Mouse (Mus musculus) testis, adult 2 months (tissue): ENCODE measurements at regions not wholly inside any gene's neighbourhood (a gene's known extent, or its start where the extent isn't known, plus 50 kb on each side); places are given as distances from the start of the nearest gene placed in this dataset.

Experiments
- CTCF ChIP-seq: fragments of 200-500 bp; IDR thresholded peaks from 2 replicates; pipeline ENCODE4 v1.5.1; 2012; ENCODE audit warnings: low read depth, mild to moderate bottlenecking, inconsistent platforms, low read length, moderate library complexity; ENCODE audit not compliant: control insufficient read depth, insufficient read depth, insufficient replicate concordance
- POLR2A ChIP-seq: fragments of 200-500 bp; IDR thresholded peaks from 2 replicates; pipeline ENCODE4 v1.6.1; 2012; ENCODE audit warnings: low read depth, mild to moderate bottlenecking, inconsistent platforms, low read length, moderate library complexity; ENCODE audit not compliant: control insufficient read depth

GRCm38 (mm10) chr12:45466066-45466465 is 391.6 kb upstream of the Stxbp6 start:
- peak; percentile 31; the same call in 1 of the 2 replicates for TF ChIP-seq CTCF
- no peak for TF ChIP-seq POLR2A
